Mouse (Mus musculus) duodenum, adult 2 months (tissue): Measurements from ENCODE around the gene Sult2b1. TPM values are rescaled to one million over a fixed set of nuclear protein-coding genes. Genes with fewer than 3 reads are reported as not detected.

Experiments
- polyA plus RNA-seq: library from polyadenylated mRNA; depleted of rRNA; stranded (reverse); fragments of >200 nt; gene quantifications from 2 replicates; pipeline ENCODE4 v1.2.3, GENCODE M21; 2012; ENCODE audit warnings: low replicate concordance; rRNA removed

Sult2b1 gene
- 111 and 403 TPM in 2 replicates for polyA plus RNA-seq

GRCm38 (mm10) chr7:45784524-45785372 is at the start of gene Sult2b1:
TSS of gene Sult2b1 (minus strand) at chr7:45784669.

GRCm38 (mm10) chr7:45830427-45831127 is 46.1 kb upstream of the Sult2b1 start, which contains the start of gene Grwd1:
TSS of gene Grwd1 (minus strand) at chr7:45830944.

DNA sequence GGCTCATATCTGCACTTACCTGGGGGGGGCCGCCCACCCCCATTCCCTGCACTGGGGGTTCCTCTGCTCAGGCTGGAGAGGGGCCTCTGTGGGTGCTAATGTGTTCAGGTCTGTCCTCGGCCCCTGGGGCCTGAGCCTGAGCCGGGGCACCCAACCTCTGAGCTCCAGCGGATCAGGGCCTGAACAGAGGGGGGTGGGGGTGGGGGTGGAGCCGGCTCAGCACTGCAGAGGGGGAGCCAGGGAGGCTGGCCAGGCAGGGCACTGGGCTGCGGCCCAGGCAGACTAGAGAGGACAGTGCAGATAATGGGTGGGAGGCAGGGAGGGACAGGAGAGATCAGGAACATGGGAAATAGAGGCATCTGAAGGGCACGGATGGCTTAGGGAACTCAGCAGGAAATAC is 40.1 kb upstream of the Sult2b1 start, which contains the start of gene Kcnj14:
Kcnj14 (minus strand) TSS at position 185 of the 400 bp plus-strand sequence.

GRCm38 (mm10) chr7:45813787-45814779 is 29.6 kb upstream of the Sult2b1 start, which contains the start of gene Cyth2:
TSS of gene Cyth2 (minus strand) at chr7:45814581.

DNA sequence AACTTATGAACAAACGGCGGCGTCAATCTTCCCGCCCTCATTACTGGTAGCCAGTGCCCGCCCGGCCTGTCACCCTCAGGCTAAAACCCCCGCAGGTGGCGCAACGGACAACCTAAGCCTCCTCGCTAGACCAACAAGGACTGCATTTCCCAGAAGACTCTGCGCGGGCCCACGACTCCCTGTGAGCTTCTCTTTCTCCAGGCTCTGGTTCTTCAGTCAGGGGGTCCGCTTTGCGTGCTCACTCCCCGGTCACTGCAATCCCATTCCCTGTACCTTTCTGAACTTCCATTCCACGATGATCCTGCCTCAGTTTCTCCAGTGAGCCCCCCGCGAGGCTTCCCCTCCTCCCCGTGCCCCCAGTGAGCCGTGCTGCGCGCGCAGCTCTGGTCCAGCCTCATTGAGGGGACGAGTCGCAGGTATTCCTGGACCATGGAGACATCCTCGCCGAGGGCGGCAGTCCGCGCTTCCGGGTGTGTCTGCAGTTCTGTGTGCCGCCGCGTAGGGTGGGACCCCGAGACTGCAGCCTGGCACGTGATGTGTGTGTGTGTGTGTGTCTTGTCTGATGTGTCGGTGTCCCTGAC is 868 bp downstream of the Sult2b1 start, which contains the start of gene Lmtk3:
Lmtk3 (plus strand) TSS at position 228 of the 581 bp plus-strand sequence.

DNA sequence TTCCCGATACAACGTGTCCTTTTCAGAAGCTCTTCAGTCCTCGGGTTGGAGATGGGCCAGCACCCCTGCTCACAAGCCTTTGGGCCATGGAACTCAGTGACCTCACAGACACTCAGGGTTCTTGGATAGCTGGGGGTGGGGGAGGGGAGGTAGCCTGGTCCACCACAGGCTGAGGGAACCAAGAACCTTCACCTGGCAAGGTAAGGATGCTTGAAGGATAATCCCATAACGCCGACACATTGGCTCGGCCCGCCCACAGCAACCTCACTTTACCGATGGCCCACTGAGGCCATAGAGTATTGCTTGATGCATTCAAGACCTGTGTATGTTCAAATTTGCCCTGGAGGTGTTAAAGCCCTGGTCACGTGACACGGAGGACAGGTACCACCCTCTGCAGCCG is 58.8 kb downstream of the Sult2b1 start, which contains the start of gene Spaca4:
Spaca4 (minus strand) TSS at position 101 of the 400 bp plus-strand sequence.

GRCm38 (mm10) chr7:45720413-45721233 is 63.8 kb downstream of the Sult2b1 start, which contains the start of gene Fam83e:
TSS of gene Fam83e (plus strand) at chr7:45721212.

GRCm38 (mm10) chr7:45717918-45718297 is 66.6 kb downstream of the Sult2b1 start, which contains the start of gene Sphk2:
TSS of gene Sphk2 (minus strand) at chr7:45718002.

DNA sequence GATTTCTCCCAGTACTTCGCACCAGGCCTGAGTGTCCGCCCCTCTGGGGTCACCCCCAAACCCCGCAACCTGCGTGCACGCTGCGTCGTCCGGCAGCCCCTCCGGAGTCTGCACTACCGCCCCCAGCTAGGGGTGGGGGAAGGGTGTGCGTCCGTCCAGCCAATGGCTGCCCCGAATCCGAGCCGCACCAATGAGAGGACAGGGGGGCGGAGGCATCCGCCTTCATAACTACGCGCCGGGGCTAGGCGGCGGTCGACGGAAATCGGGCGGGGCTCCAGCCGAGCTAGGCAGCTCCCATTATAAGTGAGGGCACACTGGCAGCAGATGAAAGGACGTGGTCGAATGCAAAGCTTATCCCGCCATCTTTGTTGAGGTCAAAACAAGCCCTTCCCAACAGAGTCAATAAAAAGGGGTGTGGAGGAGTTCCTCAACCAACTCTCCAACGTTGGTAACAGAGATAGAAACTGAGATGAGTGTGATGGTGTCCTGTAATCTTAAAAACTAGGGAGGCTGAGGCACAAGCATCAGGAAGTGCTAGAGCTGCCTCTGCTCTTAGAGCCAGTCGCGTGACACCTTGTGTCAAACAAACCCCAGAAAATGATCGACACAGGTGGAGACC is 69.3 kb downstream of the Sult2b1 start, which contains the start of gene Rpl18:
Rpl18 (plus strand) TSS at position 368 of the 619 bp plus-strand sequence.

GRCm38 (mm10) chr7:45704730-45705442 is 79.6 kb downstream of the Sult2b1 start, which contains the start of gene Dbp:
TSS of gene Dbp (plus strand) at chr7:45705088.

DNA sequence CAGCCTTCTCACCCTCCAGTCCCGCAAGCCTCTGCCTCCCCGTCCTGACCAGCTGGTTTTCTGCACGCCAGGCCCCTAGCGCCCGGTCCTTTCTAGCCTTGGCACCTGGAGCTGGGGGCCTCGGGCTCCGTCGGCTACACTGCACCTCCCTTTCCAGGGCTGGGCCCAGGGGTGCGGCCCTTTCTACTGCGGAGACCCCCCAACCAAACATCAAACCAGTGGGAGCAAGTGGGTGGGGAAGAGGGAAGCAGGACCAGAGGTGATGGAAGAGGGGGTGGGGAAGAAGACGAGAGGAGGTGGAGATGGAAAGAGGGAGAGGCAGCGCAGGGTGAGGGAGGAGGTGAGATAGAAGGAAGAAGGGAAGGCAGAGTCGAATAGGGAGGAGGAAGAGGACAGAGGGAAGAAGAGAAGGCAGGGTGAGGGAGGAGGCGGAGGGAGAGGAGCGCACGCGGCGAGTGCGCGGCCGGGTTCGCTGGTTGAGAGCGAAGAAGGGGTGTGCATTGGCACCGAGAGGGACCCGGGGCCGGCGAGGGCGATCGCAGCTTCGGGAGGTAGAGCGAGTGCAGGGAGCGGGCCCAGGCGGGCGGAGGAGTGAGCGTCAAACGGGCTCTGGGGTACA is 84.8 kb downstream of the Sult2b1 start, which contains the start of gene Car11:
Car11 (plus strand) TSS at position 321 of the 619 bp plus-strand sequence.

DNA sequence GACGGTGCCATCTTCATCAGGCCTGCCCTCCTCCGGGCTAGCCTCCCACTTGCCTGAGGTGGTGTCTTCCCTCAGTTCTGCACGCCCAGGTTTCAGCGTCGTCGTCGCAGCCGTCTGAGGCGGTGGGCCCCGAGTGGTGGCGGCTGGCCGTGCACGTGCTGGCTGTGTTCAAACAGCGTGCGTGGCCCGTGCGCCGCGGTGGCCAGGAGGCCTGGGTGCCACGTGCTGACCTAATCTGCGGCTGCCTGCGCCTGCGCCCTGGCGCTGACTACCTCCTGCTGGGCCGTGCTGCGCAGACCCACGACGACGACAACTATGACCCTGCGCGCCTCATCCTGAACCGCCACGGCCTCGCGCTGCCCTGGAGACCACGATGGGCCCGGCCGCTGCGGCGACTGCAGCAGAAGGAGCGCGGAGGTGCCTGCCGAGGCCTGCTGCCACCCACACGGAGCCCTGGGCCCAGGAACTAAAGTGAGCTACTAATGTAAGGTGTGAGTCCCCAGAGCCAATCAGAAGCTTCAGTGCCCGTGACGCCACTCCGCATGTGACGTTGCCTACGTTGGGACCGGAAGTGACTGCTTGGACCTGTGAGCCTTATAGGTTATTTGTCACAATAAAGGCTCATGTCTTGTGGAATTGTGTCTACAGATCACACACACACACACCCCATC is 90.4 kb downstream of the Sult2b1 start, which contains the start of gene Sec1:
Sec1 (minus strand) TSS at position 482 of the 671 bp plus-strand sequence.

GRCm38 (mm10) chr7:45683396-45684050 is 100.9 kb downstream of the Sult2b1 start, which contains the start of gene Ntn5:
TSS of gene Ntn5 (plus strand) at chr7:45684022.

